Mouse (Mus musculus): ENCODE measurements at regions not wholly inside any gene's neighbourhood (a gene's known extent, or its start where the extent isn't known, plus 50 kb on each side); places are given as distances from the start of the nearest gene placed in this dataset.

- Histone ChIP-seq H3K9me3 (ENCODE audit: low read length) (no peaks in the 10 kb centered on the region), H3K36me3 (ENCODE audit: insufficient read depth, low read length) (no peaks in the 10 kb centered on the region), H3K9ac (replicated peaks; ENCODE audit: low read length) (no peak overlapping the region), H3K4me1 (ENCODE audit: insufficient read depth, low read length) (no peaks in the 10 kb centered on the region), H3K27me3 (ENCODE audit: insufficient read depth, low read length) (no peaks in the 10 kb centered on the region), H3K27ac (no peak overlapping the region), H3K4me3 (ENCODE audit: low read length) (no peak overlapping the region), H3K4me2 (ENCODE audit: low read depth, low read length) (no peak overlapping the region)
- 88% methylated on average over 2 of the region's 2 CpGs for WGBS
- no peak for ATAC-seq
- no peak for TF ChIP-seq CTCF (IDR thresholded peaks at IDR 0.05; ENCODE audit: low read depth)
- DNase-seq (ENCODE audit: low spot score), result no peak
Measured at GRCm38 (mm10) chr1:42557301-42557700, 138.3 kb upstream of the Pou3f3 start.

GRCm38 (mm10) chr1:42567640-42568039 is 127.9 kb upstream of the Pou3f3 start:
- Histone ChIP-seq H3K27ac (no peak overlapping the region), H3K9me3 (ENCODE audit: low read length) (no peaks in the 10 kb centered on the region), H3K27me3 (ENCODE audit: insufficient read depth, low read length) (no peaks in the 10 kb centered on the region), H3K4me2 (ENCODE audit: low read depth, low read length) (no peak overlapping the region), H3K4me3 (ENCODE audit: low read length) (no peak overlapping the region), H3K4me1 (ENCODE audit: insufficient read depth, low read length) (no peaks in the 10 kb centered on the region), H3K36me3 (ENCODE audit: insufficient read depth, low read length) (no peaks in the 10 kb centered on the region), H3K9ac (replicated peaks; ENCODE audit: low read length) (no peak overlapping the region)
- ATAC-seq (no peak), DNase-seq (ENCODE audit: low spot score) (no peak)
- WGBS, result 89% methylated on average over 6 of the region's 6 CpGs
- no peak for TF ChIP-seq CTCF (IDR thresholded peaks at IDR 0.05; ENCODE audit: low read depth)

GRCm38 (mm10) chr1:42585191-42585590 is 110.4 kb upstream of the Pou3f3 start:
- no peak for DNase-seq (ENCODE audit: low spot score)
- no peaks in the 10 kb centered on the region for H3K27me3 ChIP-seq (ENCODE audit: insufficient read depth, low read length)
- no peaks in the 10 kb centered on the region for H3K36me3 ChIP-seq (ENCODE audit: insufficient read depth, low read length)
- TF ChIP-seq CTCF (IDR thresholded peaks at IDR 0.05; ENCODE audit: low read depth), result no peak
- H3K9me3 ChIP-seq (ENCODE audit: low read length), result no peaks in the 10 kb centered on the region
- no peak overlapping the region for H3K27ac ChIP-seq
- 81% methylated on average over 3 of the region's 3 CpGs for WGBS
- H3K4me2 ChIP-seq (ENCODE audit: low read depth, low read length), result no peak overlapping the region
- no peak overlapping the region for H3K4me3 ChIP-seq (ENCODE audit: low read length)
- H3K4me1 ChIP-seq (ENCODE audit: insufficient read depth, low read length), result no peaks in the 10 kb centered on the region
- H3K9ac ChIP-seq (replicated peaks; ENCODE audit: low read length), result no peak overlapping the region
- no peak for ATAC-seq

- Histone ChIP-seq H3K4me1 (ENCODE audit: insufficient read depth, low read length) (no peaks in the 10 kb centered on the region), H3K9ac (replicated peaks; ENCODE audit: low read length) (no peak overlapping the region), H3K4me2 (ENCODE audit: low read depth, low read length) (no peak overlapping the region), H3K9me3 (ENCODE audit: low read length) (no peaks in the 10 kb centered on the region), H3K36me3 (ENCODE audit: insufficient read depth, low read length) (no peaks in the 10 kb centered on the region), H3K4me3 (ENCODE audit: low read length) (no peak overlapping the region), H3K27me3 (ENCODE audit: insufficient read depth, low read length) (no peaks in the 10 kb centered on the region), H3K27ac (no peak overlapping the region)
- no peak for DNase-seq (ENCODE audit: low spot score)
- no peak for ATAC-seq
- WGBS, result 53% methylated on average over 10 of the region's 10 CpGs
- no peak for TF ChIP-seq CTCF (IDR thresholded peaks at IDR 0.05; ENCODE audit: low read depth)
Measured at GRCm38 (mm10) chr1:42588499-42588898, 107.1 kb upstream of the Pou3f3 start.

- no peak overlapping the region for H3K27ac ChIP-seq
- no peaks in the 10 kb centered on the region for H3K27me3 ChIP-seq (ENCODE audit: insufficient read depth, low read length)
- H3K4me2 ChIP-seq (ENCODE audit: low read depth, low read length), result no peak overlapping the region
- DNase-seq (ENCODE audit: low spot score), result no peak
- no peaks in the 10 kb centered on the region for H3K4me1 ChIP-seq (ENCODE audit: insufficient read depth, low read length)
- ATAC-seq, result no peak
- no peak overlapping the region for H3K9ac ChIP-seq (replicated peaks; ENCODE audit: low read length)
- no peaks in the 10 kb centered on the region for H3K36me3 ChIP-seq (ENCODE audit: insufficient read depth, low read length)
- no peaks in the 10 kb centered on the region for H3K9me3 ChIP-seq (ENCODE audit: low read length)
- no peak for TF ChIP-seq CTCF (IDR thresholded peaks at IDR 0.05; ENCODE audit: low read depth)
- H3K4me3 ChIP-seq (ENCODE audit: low read length), result no peak overlapping the region
- 50% methylated on average over 7 of the region's 7 CpGs for WGBS
Measured at GRCm38 (mm10) chr1:42589442-42589841, 106.1 kb upstream of the Pou3f3 start.

- no peak overlapping the region for H3K9ac ChIP-seq (replicated peaks; ENCODE audit: low read length)
Measured at GRCm38 (mm10) chr1:42591855-42592254, 103.7 kb upstream of the Pou3f3 start.

GRCm38 (mm10) chr1:42597065-42597464 is 98.5 kb upstream of the Pou3f3 start:
- TF ChIP-seq CTCF (IDR thresholded peaks at IDR 0.05; ENCODE audit: low read depth), result no peak
- Histone ChIP-seq H3K27me3 (ENCODE audit: insufficient read depth, low read length) (no peaks in the 10 kb centered on the region), H3K4me1 (ENCODE audit: insufficient read depth, low read length) (no peaks in the 10 kb centered on the region), H3K4me3 (ENCODE audit: low read length) (no peak overlapping the region), H3K27ac (no peak overlapping the region), H3K9me3 (ENCODE audit: low read length) (no peaks in the 10 kb centered on the region), H3K4me2 (ENCODE audit: low read depth, low read length) (no peak overlapping the region), H3K9ac (replicated peaks; ENCODE audit: low read length) (no peak overlapping the region), H3K36me3 (ENCODE audit: insufficient read depth, low read length) (no peaks in the 10 kb centered on the region)
- 55% methylated on average over 4 of the region's 4 CpGs for WGBS
- DNase-seq (ENCODE audit: low spot score) (no peak), ATAC-seq (no peak)

More at GRCm38 (mm10) chr1:42591855-42592254, 103.7 kb upstream of the Pou3f3 start:
- H3K9me3 ChIP-seq (ENCODE audit: low read length), result no peaks in the 10 kb centered on the region
- no peak for DNase-seq (ENCODE audit: low spot score)
- no peaks in the 10 kb centered on the region for H3K36me3 ChIP-seq (ENCODE audit: insufficient read depth, low read length)
- no peak overlapping the region for H3K4me2 ChIP-seq (ENCODE audit: low read depth, low read length)
- ATAC-seq, result no peak
- no peaks in the 10 kb centered on the region for H3K27me3 ChIP-seq (ENCODE audit: insufficient read depth, low read length)
- 84% methylated on average over 1 of the region's 1 CpGs for WGBS
- no peak overlapping the region for H3K4me3 ChIP-seq (ENCODE audit: low read length)
- H3K27ac ChIP-seq, result no peak overlapping the region
- H3K4me1 ChIP-seq (ENCODE audit: insufficient read depth, low read length), result no peaks in the 10 kb centered on the region
- TF ChIP-seq CTCF (IDR thresholded peaks at IDR 0.05; ENCODE audit: low read depth), result no peak
